In genomic region chr5:54191688-54192087, GRCm38 (mm10) we compare ENCODE assay signal across 14 mouse cellular contexts.
DNase-seq lines count a peak whose midpoint lies in the region; ATAC-seq and TF ChIP-seq lines count a peak whose summit lies in the region.
"Had no signal": no experiment of that assay in that cellular context is flagged by ENCODE, and none has a peak within 500 bp of the region (broad histone marks: within the 10 kb centered on the region; RNA-seq: fewer than 3 reads in every experiment).

No protein-coding gene starts in this region.

- H3K4me3 ChIP-seq in forebrain, embryonic 14.5 days (ENCODE audit: low read depth, low read length): no peak overlapping the region
- H3K4me3 ChIP-seq in forebrain, embryonic 15.5 days: no peak overlapping the region
- H3K4me3 ChIP-seq in layer of hippocampus, adult 2 months: no peak overlapping the region
- H3K4me3 ChIP-seq in midbrain, embryonic 16.5 days (ENCODE audit: low read depth, low read length): no peak overlapping the region
- H3K4me3 ChIP-seq in midbrain, embryonic 11.5 days (ENCODE audit: low read depth, low read length): no peak overlapping the region
- H3K4me3 ChIP-seq in stomach, postnatal 0 days (ENCODE audit: low read depth, low read length): no peak overlapping the region
- H3K4me3 ChIP-seq: intestine, embryonic 15.5 days had no signal

- no peaks in the 10 kb centered on the region for H3K27me3 ChIP-seq in forebrain, embryonic 14.5 days (replicated peaks; ENCODE audit: control insufficient read depth, insufficient read depth, low read length)
- no peaks in the 10 kb centered on the region for H3K27me3 ChIP-seq in forebrain, embryonic 15.5 days
- no peaks in the 10 kb centered on the region for H3K27me3 ChIP-seq in midbrain, embryonic 16.5 days (ENCODE audit: control insufficient read depth, insufficient read depth, low read depth, low read length)
- no peaks in the 10 kb centered on the region for H3K27me3 ChIP-seq in midbrain, embryonic 11.5 days (ENCODE audit: control insufficient read depth, insufficient read depth, low read length)
- H3K27me3 ChIP-seq in stomach, postnatal 0 days (ENCODE audit: control insufficient read depth, insufficient read depth, low read length): no peaks in the 10 kb centered on the region
- H3K27me3 ChIP-seq: intestine, embryonic 15.5 days had no signal

- TF ChIP-seq EP300 in stomach, postnatal 0 days (optimal IDR thresholded peaks at IDR 0.05): no peak

- ATAC-seq in forebrain, embryonic 14.5 days: no peak
- ATAC-seq in forebrain, embryonic 15.5 days (replicated peaks): no peak
- 0 out of 2 replicates have a peak, but pooled peaks have one; percentile 56 for ATAC-seq in midbrain, embryonic 16.5 days
- no peak for ATAC-seq in midbrain, embryonic 11.5 days (ENCODE audit: low FRiP score)
- ATAC-seq in stomach, postnatal 0 days (ENCODE audit: low FRiP score, low TSS enrichment): no peak
- ATAC-seq: CD4-positive, CD25-positive, alpha-beta regulatory T cell, adult 4 months; intestine, embryonic 15.5 days; Patski had no signal

- H3K9ac ChIP-seq in forebrain, embryonic 14.5 days (ENCODE audit: low read length): no peak overlapping the region
- H3K9ac ChIP-seq in forebrain, embryonic 15.5 days (replicated peaks): no peak overlapping the region
- H3K9ac ChIP-seq in midbrain, embryonic 16.5 days (ENCODE audit: low read depth, low read length): no peak overlapping the region
- no peak overlapping the region for H3K9ac ChIP-seq in midbrain, embryonic 11.5 days (ENCODE audit: low read length)
- H3K9ac ChIP-seq in stomach, postnatal 0 days (ENCODE audit: low read length): no peak overlapping the region
- H3K9ac ChIP-seq: intestine, embryonic 15.5 days had no signal

- peak; percentile 75 for TF ChIP-seq CTCF in layer of hippocampus, adult 2 months (conservative IDR thresholded peaks at IDR 0.05)
- TF ChIP-seq CTCF in stomach, postnatal 0 days (IDR thresholded peaks at IDR 0.05; ENCODE audit: low read depth): peak; percentile 59

- H3K4me2 ChIP-seq in forebrain, embryonic 14.5 days (ENCODE audit: low read length): no peak overlapping the region
- no peak overlapping the region for H3K4me2 ChIP-seq in forebrain, embryonic 15.5 days (replicated peaks)
- H3K4me2 ChIP-seq in midbrain, embryonic 16.5 days (ENCODE audit: low read length): no peak overlapping the region
- H3K4me2 ChIP-seq in midbrain, embryonic 11.5 days: no peak overlapping the region
- no peak overlapping the region for H3K4me2 ChIP-seq in stomach, postnatal 0 days (replicated peaks; ENCODE audit: low read depth)
- H3K4me2 ChIP-seq: intestine, embryonic 15.5 days had no signal

- no peaks in the 10 kb centered on the region for H3K36me3 ChIP-seq in forebrain, embryonic 14.5 days (ENCODE audit: control insufficient read depth, insufficient read depth, low read length)
- no peaks in the 10 kb centered on the region for H3K36me3 ChIP-seq in forebrain, embryonic 15.5 days
- H3K36me3 ChIP-seq in midbrain, embryonic 16.5 days (ENCODE audit: control insufficient read depth, insufficient read depth, low read length): no peaks in the 10 kb centered on the region
- H3K36me3 ChIP-seq in midbrain, embryonic 11.5 days (ENCODE audit: control insufficient read depth, insufficient read depth, low read length): no peaks in the 10 kb centered on the region
- no peaks in the 10 kb centered on the region for H3K36me3 ChIP-seq in stomach, postnatal 0 days (ENCODE audit: control insufficient read depth, insufficient read depth, low read length)
- H3K36me3 ChIP-seq: intestine, embryonic 15.5 days had no signal

- 76% methylated on average over 4 of the region's 4 CpGs for WGBS in forebrain, embryonic 14.5 days
- WGBS in forebrain, embryonic 15.5 days: 83% methylated on average over 4 of the region's 4 CpGs
- WGBS in midbrain, embryonic 16.5 days: 70% methylated on average over 4 of the region's 4 CpGs
- WGBS in midbrain, embryonic 11.5 days: 78% methylated on average over 4 of the region's 4 CpGs
- 59% methylated on average over 4 of the region's 4 CpGs for WGBS in stomach, postnatal 0 days

- peak; percentile 64 for DNase-seq in forebrain, embryonic 14.5 days (ENCODE audit: low spot score)
- DNase-seq in layer of hippocampus, adult 2 months (ENCODE audit: low spot score in 2 of 2): peak; percentile 27
- DNase-seq in layer of hippocampus, postnatal 10 days (ENCODE audit: low spot score in 2 of 2): no peak
- no peak for DNase-seq in midbrain, embryonic 11.5 days (ENCODE audit: low spot score, missing footprints)
- no peak for DNase-seq in stomach, postnatal 0 days (ENCODE audit: low spot score)
- no peak for DNase-seq in adipocyte (ENCODE audit: low spot score)
- DNase-seq: adrenal gland, adult 2 months; gastrocnemius, postnatal 36 days; thymus, postnatal 14 days had no signal

- H3K4me1 ChIP-seq in forebrain, embryonic 14.5 days (ENCODE audit: control insufficient read depth, insufficient read depth, low read length): no peaks in the 10 kb centered on the region
- no peaks in the 10 kb centered on the region for H3K4me1 ChIP-seq in forebrain, embryonic 15.5 days
- no peaks in the 10 kb centered on the region; the same call in 1 of the 2 replicates for H3K4me1 ChIP-seq in midbrain, embryonic 16.5 days (ENCODE audit: control insufficient read depth, insufficient read depth, low read length)
- H3K4me1 ChIP-seq in midbrain, embryonic 11.5 days (ENCODE audit: control insufficient read depth, insufficient read depth, low read length): no peaks in the 10 kb centered on the region
- no peaks in the 10 kb centered on the region for H3K4me1 ChIP-seq in stomach, postnatal 0 days (replicated peaks; ENCODE audit: control insufficient read depth, insufficient read depth)
- H3K4me1 ChIP-seq: intestine, embryonic 15.5 days had no signal

- H3K27ac ChIP-seq in forebrain, embryonic 14.5 days (ENCODE audit: low read depth, low read length): no peak overlapping the region
- H3K27ac ChIP-seq in forebrain, embryonic 15.5 days (replicated peaks): no peak overlapping the region
- no peak overlapping the region for H3K27ac ChIP-seq in layer of hippocampus, adult 2 months
- no peak overlapping the region for H3K27ac ChIP-seq in midbrain, embryonic 16.5 days (ENCODE audit: low read length)
- no peak overlapping the region for H3K27ac ChIP-seq in midbrain, embryonic 11.5 days (ENCODE audit: low read depth, low read length)
- H3K27ac ChIP-seq in stomach, postnatal 0 days (replicated peaks): no peak overlapping the region
- H3K27ac ChIP-seq: intestine, embryonic 15.5 days had no signal

- no peaks in the 10 kb centered on the region for H3K9me3 ChIP-seq in forebrain, embryonic 14.5 days (replicated peaks; ENCODE audit: control insufficient read depth, low read length)
- no peaks in the 10 kb centered on the region for H3K9me3 ChIP-seq in forebrain, embryonic 15.5 days
- no peaks in the 10 kb centered on the region for H3K9me3 ChIP-seq in midbrain, embryonic 16.5 days (replicated peaks; ENCODE audit: control insufficient read depth, low read length, poor library complexity, severe bottlenecking)
- no peaks in the 10 kb centered on the region for H3K9me3 ChIP-seq in midbrain, embryonic 11.5 days (ENCODE audit: control insufficient read depth, low read length)
- no peaks in the 10 kb centered on the region for H3K9me3 ChIP-seq in stomach, postnatal 0 days (ENCODE audit: control insufficient read depth, low read length)
- H3K9me3 ChIP-seq: intestine, embryonic 15.5 days had no signal

Comparison
In these comparisons a context has a peak if more than half of its experiments do, and no peak if none do; other contexts are left out.
1. DNase-seq: peak in forebrain, embryonic 14.5 days (single experiment) and layer of hippocampus, adult 2 months (2 of 2); none in layer of hippocampus, postnatal 10 days (0 of 2), midbrain, embryonic 11.5 days (single experiment), stomach, postnatal 0 days (single experiment) and adipocyte (single experiment).